Mouse (Mus musculus): ENCODE data around the gene Fam122b. TPM values are rescaled to one million over a fixed set of nuclear protein-coding genes. Genes with fewer than 3 reads are reported as not detected.
"Not testable (repeated sequence)": the region's sequence is repeated elsewhere in the genome, so short reads cannot be mapped to it uniquely, and the experiment has no call there.

Gene Fam122b
- 6.1 and 6.4 TPM in 2 replicates for polyA plus RNA-seq (2015; fragmentation: Nextera tagmentation; extraction: Ambion mirVana)

DNA sequence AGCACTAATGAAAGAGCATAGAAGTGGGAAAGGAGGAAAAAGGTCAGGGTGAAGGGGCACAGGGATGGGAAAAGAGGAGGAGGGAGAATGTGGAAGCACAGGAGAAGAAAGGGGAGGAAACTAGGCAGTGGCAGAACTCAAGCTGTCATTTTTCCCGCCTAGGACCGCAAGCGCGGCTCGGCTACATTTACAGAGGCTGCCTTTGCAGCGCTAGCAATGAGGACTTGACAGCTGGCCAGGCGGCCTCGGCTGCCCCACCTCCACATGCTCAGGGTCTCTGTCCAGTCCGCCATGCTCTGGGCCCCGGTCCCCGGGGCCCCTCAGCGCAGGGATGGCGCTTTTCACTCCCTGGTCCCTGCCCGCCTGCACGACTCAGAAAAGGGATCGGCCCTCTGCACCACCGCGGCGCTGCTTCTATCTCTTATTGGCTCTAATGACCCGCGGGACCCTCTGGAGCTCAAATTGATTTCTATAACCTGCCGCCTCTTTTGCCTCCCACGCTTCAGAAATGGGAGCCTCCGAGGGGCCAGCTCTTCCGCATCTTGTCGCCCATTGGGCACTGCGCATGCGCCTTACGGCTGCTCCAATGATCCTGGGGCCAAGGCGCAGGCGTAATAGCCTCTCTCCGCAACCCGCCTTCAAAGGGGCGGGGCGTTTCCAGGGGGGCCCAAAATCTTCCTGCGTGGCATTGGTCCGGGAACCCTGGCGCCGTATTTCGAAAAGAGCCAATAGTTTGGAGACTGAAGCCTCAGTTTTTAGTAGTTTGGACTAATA lies at the start of gene Fam122b:
Gene Fam122b, minus strand, starts transcription at position 517 of the 774 bp plus-strand sequence.
- DNase-seq (ENCODE audit: low spot score), result peak; percentile 93

DNA sequence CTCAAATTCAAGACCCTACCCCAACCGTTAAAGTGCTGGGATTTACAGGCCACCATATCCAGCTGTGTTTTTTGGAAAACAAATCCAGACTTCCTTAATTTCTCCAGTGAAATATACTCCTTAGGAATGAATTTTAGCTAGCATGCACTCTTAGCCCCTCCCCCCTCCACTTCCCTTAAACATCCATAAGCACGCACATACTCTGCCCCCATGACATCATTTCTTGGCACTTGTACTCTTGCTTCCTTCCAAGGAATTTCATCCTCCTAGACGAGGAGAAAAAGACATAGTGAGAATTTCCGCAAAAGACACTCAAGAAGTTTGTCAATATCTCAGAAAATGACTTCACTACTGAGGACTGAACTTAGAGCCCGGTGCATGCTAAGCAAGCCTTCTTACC lies 18.3 kb upstream of the Fam122b start:
- no peak for DNase-seq (ENCODE audit: low spot score)

DNA sequence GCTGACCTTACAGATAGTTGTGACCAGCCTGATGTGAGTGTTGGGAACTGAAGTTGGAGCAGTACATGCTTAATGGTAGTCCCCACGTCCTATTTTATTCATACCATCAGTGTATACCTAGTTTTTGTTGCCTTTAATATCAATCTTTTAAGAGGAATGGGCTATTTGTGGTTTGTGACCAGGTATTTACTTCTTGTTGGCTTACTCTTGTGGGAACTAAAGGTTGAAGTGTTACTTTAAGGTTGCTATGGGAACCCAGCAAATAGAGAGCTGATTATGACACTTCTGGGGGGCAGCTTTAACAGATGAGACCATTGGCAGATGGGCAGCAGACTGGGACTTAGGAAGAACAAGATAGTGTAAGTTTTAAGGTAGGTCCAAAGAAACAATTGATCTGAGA lies 3.5 kb upstream of the Fam122b start, which contains the start of gene Fam122c:
Gene Fam122c, plus strand, starts transcription at position 301 of the 400 bp plus-strand sequence.
- DNase-seq (ENCODE audit: low spot score), result no peak

DNA sequence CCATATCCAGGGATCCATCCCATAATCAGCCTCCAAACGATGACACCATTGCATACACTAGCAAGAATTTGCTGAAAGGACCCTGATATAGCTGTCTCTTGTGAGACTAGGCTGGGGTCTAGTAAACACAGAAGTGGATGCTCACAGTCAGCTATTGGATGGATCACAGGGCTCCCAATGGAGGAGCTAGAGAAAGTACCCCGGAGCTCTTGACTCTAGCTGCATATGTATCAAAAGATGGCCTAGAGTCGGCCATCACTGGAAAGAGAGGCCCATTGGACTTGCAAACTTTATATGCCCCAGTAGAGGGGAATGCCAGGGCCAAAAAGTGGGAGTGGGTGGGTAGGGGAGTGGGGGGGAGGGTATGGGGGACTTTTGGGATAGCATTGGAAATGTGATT lies 2.0 kb upstream of the Fam122b start:
- DNase-seq (ENCODE audit: low spot score), result not testable (repeated sequence)

GRCm38 (mm10) chrX:53270063-53270432 lies 443 bp upstream of the Fam122b start:
- DNase-seq (ENCODE audit: low spot score), result no peak

- DNase-seq (ENCODE audit: low spot score), result no peak
Measured at GRCm38 (mm10) chrX:53268856-53269255, 749 bp downstream of the Fam122b start.

GRCm38 (mm10) chrX:53266186-53266585 lies 3.4 kb downstream of the Fam122b start:
- no peak for DNase-seq (ENCODE audit: low spot score)

GRCm38 (mm10) chrX:53255195-53255594 lies 14.4 kb downstream of the Fam122b start:
- no peak for DNase-seq (ENCODE audit: low spot score)

DNA sequence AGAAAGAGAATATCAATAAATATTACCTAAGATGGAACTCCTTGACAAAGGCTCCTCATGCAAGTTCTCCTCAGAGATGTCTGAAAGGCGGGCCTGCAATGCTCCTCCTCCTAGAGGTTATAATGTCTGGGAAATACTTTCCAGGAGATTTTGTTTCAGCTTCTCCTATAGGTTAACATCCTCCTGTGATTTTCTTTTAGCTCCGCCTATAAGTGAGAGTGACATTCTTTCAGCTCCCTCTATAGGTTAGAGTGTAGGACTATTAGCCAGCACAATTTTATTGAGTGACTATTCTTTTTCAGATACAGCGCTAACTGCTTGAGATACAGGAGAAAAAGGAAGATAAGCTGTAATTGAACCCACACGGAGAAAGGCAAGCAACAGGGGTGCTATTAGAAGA lies 29.6 kb downstream of the Fam122b start, which contains the start of gene Plac1:
Gene Plac1, minus strand, starts transcription at position 101 of the 400 bp plus-strand sequence.
- DNase-seq (ENCODE audit: low spot score), result no peak

DNA sequence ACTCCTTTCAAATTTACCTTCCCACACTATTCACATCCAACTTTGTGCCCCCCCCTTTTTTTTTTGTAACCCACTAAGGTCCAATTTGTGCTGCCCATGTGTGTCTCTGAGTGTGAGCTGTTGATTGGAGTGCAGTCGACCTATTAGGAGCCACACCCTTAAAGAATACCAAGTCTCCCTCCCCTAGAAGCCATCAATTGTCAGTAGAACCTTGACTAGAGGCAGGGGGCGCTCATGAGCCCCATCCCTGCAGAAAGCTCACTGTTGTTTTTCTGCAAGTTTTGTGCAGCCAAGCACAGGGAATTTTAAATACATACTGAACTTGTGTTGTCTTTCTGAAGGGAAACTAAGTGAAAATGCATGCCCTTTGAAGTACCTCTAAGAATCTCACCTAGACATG lies 31.6 kb downstream of the Fam122b start:
- DNase-seq (ENCODE audit: low spot score), result no peak

DNA sequence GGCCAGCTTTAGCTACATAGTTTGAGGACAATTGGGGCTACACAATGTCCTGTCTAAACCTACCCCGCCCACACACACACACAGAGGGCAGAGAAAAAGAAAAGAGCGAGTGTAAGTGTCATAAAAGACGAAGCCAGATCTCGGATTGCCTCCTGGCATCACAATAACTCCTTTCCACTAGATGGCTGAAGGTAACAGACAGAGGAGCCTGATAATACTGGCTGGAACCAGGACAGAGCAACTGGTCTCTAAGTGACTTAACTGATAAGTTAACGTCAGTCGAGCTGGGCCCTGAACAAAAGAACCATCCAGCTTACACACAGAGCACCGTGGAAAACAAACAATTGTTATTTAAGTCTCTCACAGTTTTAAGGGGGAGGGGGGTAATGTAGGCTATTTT lies 33.2 kb downstream of the Fam122b start:
- DNase-seq (ENCODE audit: low spot score), result no peak

DNA sequence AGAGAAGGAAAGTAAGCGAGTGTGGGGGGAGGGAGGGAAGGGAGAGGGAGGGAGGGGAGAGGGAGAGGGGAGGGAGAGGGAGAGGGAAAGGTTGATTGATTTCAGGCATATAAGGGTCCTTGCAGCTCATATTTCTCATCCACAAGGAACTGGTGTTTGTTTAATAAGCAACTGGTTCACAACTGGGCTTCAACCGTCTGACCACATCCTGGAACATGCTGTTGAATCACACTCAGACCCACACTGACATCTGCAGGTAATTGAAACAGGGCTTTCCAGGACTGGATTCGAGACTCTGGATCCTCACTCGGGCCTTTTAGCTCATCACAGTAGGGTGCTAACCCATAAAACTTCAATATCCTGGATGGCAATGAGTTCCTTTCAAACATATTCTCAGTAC lies 35.9 kb downstream of the Fam122b start:
- DNase-seq (ENCODE audit: low spot score), result no peak

GRCm38 (mm10) chrX:53231965-53232364 lies 37.6 kb downstream of the Fam122b start:
- no peak for DNase-seq (ENCODE audit: low spot score)

- no peak for DNase-seq (ENCODE audit: low spot score)
Measured at GRCm38 (mm10) chrX:53224353-53224944, 45.2 kb downstream of the Fam122b start.

GRCm38 (mm10) chrX:53220855-53221254 lies 48.8 kb downstream of the Fam122b start:
- DNase-seq (ENCODE audit: low spot score), result no peak

DNA sequence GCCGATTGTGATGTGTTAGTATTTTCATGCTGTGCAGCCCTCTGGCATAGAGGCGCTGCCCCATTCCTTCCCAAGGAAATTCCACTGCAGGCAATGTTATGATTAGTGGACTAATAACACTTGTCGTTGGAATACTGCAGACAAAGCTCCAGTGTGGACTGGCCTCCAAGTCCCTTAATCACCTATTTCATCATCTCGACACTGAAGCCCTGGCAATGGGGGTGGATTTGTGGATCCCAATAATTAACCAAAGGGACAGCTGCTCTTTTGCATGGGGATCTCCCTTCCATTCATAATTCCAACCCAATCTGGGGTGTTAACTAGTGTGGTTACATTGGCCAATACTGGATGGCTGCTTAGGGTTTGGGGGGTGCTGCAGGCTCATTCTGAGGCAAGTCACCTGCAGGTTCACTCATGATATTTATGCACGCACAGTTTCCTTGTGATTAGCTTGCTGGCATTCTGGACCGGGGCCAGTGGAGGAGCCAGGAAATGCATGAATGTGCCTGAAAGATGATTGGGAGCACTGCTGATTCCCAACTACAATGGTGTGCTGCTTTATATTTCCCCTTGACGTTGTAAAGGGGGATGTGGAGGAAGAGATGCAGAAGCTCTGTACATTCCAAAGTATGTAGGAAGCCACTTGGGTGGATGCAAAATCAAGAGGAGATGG lies 54.9 kb downstream of the Fam122b start:
- no peak for DNase-seq (ENCODE audit: low spot score)

DNA sequence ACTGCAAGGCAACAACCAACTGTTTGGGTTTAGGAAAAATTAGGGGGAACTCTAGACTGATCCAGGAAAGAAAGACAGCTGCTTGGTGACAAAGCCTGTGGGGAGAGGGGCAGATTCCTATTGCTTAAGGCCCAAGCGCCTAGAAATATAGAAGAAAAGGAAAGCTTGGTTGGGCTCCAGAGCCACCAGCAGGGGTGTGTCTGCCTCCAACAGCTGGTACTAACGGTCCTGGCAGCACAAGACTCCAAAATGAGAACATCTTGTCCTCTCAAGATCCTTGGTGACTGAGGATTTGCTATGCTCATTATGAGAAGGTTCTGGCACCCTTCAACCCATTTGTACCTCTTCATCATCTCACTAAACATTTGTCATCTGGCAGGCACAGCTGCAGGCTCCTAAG lies 55.8 kb downstream of the Fam122b start:
- DNase-seq (ENCODE audit: low spot score), result no peak

DNA sequence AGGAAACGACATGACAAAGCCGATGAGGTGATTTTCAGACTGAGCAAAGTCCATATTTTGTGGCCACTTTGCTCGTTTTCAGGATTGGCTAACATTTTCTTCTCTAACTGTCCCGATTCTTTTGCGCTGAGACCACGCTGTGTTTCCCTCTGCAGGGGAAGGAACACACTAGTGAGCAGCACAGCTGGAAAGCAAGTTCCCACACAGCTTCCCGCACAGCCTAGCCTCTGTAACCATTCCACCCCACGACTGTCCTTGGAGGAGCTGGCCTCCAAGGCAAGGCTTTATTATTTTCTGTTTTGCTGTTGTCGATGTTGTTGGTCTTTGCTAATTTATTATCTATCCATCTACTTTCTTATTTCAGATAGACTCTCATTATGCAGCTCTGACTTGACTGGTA lies 57.1 kb downstream of the Fam122b start:
- DNase-seq (ENCODE audit: low spot score), result no peak

GRCm38 (mm10) chrX:53211756-53212483 lies 57.7 kb downstream of the Fam122b start:
- no peak for DNase-seq (ENCODE audit: low spot score)

- DNase-seq (ENCODE audit: low spot score), result no peak
Measured at GRCm38 (mm10) chrX:53209431-53209830, 60.2 kb downstream of the Fam122b start.

DNA sequence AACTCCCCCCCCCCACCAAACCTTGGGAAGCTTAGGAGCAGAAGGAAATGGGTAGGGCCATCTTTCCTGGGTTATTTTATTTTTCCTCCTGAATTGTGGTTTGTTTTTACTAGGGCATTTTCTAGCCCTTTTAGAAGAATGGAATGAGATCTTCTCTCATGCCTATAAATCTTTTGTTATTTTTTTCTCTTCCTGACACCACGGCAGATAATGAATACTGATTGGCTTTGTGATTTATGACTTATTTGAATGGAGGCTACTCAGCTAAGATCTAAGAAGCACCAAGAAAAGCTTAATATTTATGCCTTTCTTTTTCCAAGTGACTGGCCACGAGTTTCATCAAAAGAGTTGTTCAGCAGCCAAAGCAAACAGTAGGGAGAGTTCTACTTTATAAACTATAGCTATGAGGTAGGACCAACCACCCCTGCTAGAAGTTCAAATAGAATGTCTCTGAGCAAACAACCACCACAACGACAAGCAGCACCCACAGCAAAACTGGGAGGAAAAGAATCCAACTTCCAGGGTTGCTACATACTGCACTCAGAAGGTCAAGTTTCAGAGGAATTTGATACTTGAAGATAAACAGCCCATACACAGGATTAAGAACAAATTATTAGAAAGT lies 64.8 kb downstream of the Fam122b start:
- no peak for DNase-seq (ENCODE audit: low spot score)

All from thymus, postnatal 0 days (tissue).